Mouse (Mus musculus) intestine, embryonic 15.5 days (tissue): Measurements from ENCODE around the gene Cldn15. TPM values are rescaled to one million over a fixed set of nuclear protein-coding genes. Genes with fewer than 3 reads are reported as not detected.
A peak's percentile ranks its signal among the peaks of the same experiment; 100 is the strongest.

Experiments used
- ATAC-seq: fragments of 200-750 bp; cut with Nextera tagmentation; 2 replicates; pipeline ENCODE4 v1.8.0; 2017; ENCODE audit warnings: moderate TSS enrichment, moderate library complexity
- H3K27ac ChIP-seq: fragments of 300-500 bp; sonication (generic); 2 replicates; pipeline ENCODE4 v1.5.1; 2015; ENCODE audit warnings: mild to moderate bottlenecking, inconsistent platforms
- H3K27me3 ChIP-seq: fragments of 300-500 bp; sonication (generic); replicated peaks from 2 replicates; pipeline ENCODE4 v1.6.1; 2015; ENCODE audit warnings: inconsistent platforms
- H3K36me3 ChIP-seq: fragments of 300-500 bp; sonication (generic); 2 replicates; pipeline ENCODE4 v1.6.1; 2015; ENCODE audit warnings: inconsistent platforms
- H3K4me1 ChIP-seq: fragments of 300-500 bp; sonication (generic); replicated peaks from 2 replicates; pipeline ENCODE4 v1.6.1; 2015; ENCODE audit warnings: inconsistent platforms
- H3K4me2 ChIP-seq: fragments of 300-500 bp; sonication (generic); replicated peaks from 2 replicates; pipeline ENCODE4 v1.6.1; 2015; ENCODE audit warnings: mild to moderate bottlenecking, inconsistent platforms
- H3K4me3 ChIP-seq: fragments of 300-500 bp; sonication (generic); replicated peaks from 2 replicates; pipeline ENCODE4 v1.5.1; 2015; ENCODE audit warnings: inconsistent platforms
- H3K9ac ChIP-seq: fragments of 300-500 bp; sonication (generic); 2 replicates; pipeline ENCODE4 v1.6.1; 2015; ENCODE audit warnings: inconsistent platforms
- H3K9me3 ChIP-seq: fragments of 300-500 bp; sonication (generic); 2 replicates; pipeline ENCODE4 v1.6.1; 2016; ENCODE audit warnings: inconsistent platforms
- WGBS: fragments of 180-500 bp; shearing (Covaris S2); methylation state at CpG from one replicate; pipeline ENCODE4 v1.1.7; 2015; 5-methylcytosine and 5-hydroxymethylcytosine counted together
- polyA plus RNA-seq: library from polyadenylated mRNA; unstranded; fragments of >200 nt; fragmentation: Nextera tagmentation; extraction: Ambion mirVana; gene quantifications from 2 replicates; pipeline ENCODE4 v1.2.1, GENCODE M21; 2015

Gene Cldn15
- polyA plus RNA-seq, 1 experiment from 2014 or later, result 18.4 TPM

GRCm38 (mm10) chr5:136953440-136953951, 12.9 kb upstream of the Cldn15 start:
- peak overlapping the region; percentile 78 for H3K9ac ChIP-seq
- ATAC-seq, result peak; percentile 48; the same call in 1 of the 2 replicates
- peak overlapping the region; percentile 78; the same call in 1 of the 2 replicates for H3K27ac ChIP-seq
- H3K9me3 ChIP-seq, result no peaks in the 10 kb centered on the region
- 1% methylated on average over 12 of the region's 12 CpGs for WGBS
- H3K4me2 ChIP-seq, result peak overlapping the region; percentile 55
- H3K4me1 ChIP-seq, result peaks cover 17% of the 10 kb centered on the region
- H3K27me3 ChIP-seq, result no peaks in the 10 kb centered on the region
- no peaks in the 10 kb centered on the region; the same call in 1 of the 2 replicates for H3K36me3 ChIP-seq
- H3K4me3 ChIP-seq, result peak overlapping the region; percentile 73

GRCm38 (mm10) chr5:136955622-136956021, 10.8 kb upstream of the Cldn15 start:
- no peak overlapping the region for H3K9ac ChIP-seq
- no peaks in the 10 kb centered on the region; the same call in 1 of the 2 replicates for H3K36me3 ChIP-seq
- H3K4me3 ChIP-seq, result no peak overlapping the region
- no peak overlapping the region for H3K27ac ChIP-seq
- H3K4me1 ChIP-seq, result peaks cover 18% of the 10 kb centered on the region
- H3K4me2 ChIP-seq, result no peak overlapping the region
- no peaks in the 10 kb centered on the region for H3K27me3 ChIP-seq
- no peak for ATAC-seq
- H3K9me3 ChIP-seq, result no peaks in the 10 kb centered on the region
- 78% methylated on average over 4 of the region's 4 CpGs for WGBS

GRCm38 (mm10) chr5:136957250-136957649, 9.2 kb upstream of the Cldn15 start:
- no peak overlapping the region for H3K9ac ChIP-seq
- no peak for ATAC-seq
- peaks cover 24% of the 10 kb centered on the region for H3K4me1 ChIP-seq
- no peak overlapping the region for H3K4me2 ChIP-seq
- no peaks in the 10 kb centered on the region; the same call in 1 of the 2 replicates for H3K36me3 ChIP-seq
- 72% methylated on average over 1 of the region's 1 CpGs for WGBS
- peak overlapping the region; percentile 17; the same call in 1 of the 2 replicates for H3K27ac ChIP-seq
- no peaks in the 10 kb centered on the region for H3K27me3 ChIP-seq
- H3K4me3 ChIP-seq, result no peak overlapping the region
- no peaks in the 10 kb centered on the region for H3K9me3 ChIP-seq

GRCm38 (mm10) chr5:136958991-136959605, 7.3 kb upstream of the Cldn15 start:
- WGBS, result 27% methylated on average over 5 of the region's 5 CpGs
- peaks cover 9% of the 10 kb centered on the region for H3K36me3 ChIP-seq
- no peaks in the 10 kb centered on the region for H3K27me3 ChIP-seq
- peak overlapping the region; percentile 87 for H3K27ac ChIP-seq
- H3K4me3 ChIP-seq, result no peak overlapping the region
- peak overlapping the region; percentile 37 for H3K4me2 ChIP-seq
- peak; percentile 69 for ATAC-seq
- H3K9ac ChIP-seq, result no peak overlapping the region
- H3K9me3 ChIP-seq, result no peaks in the 10 kb centered on the region
- peaks cover 30% of the 10 kb centered on the region for H3K4me1 ChIP-seq

GRCm38 (mm10) chr5:136960053-136960452, 6.4 kb upstream of the Cldn15 start:
- Histone ChIP-seq H3K27ac (no peak overlapping the region), H3K4me2 (no peak overlapping the region), H3K4me1 (peaks cover 28% of the 10 kb centered on the region), H3K4me3 (no peak overlapping the region), H3K27me3 (no peaks in the 10 kb centered on the region), H3K36me3 (peaks cover 11% of the 10 kb centered on the region), H3K9me3 (no peaks in the 10 kb centered on the region), H3K9ac (no peak overlapping the region)
- ATAC-seq, result no peak
- WGBS, result 88% methylated on average over 6 of the region's 6 CpGs

GRCm38 (mm10) chr5:136961334-136961982, 5.0 kb upstream of the Cldn15 start:
- 27% methylated on average over 5 of the region's 5 CpGs for WGBS
- Histone ChIP-seq H3K27me3 (no peaks in the 10 kb centered on the region), H3K4me3 (peak overlapping the region; percentile 78), H3K27ac (peak overlapping the region; percentile 87), H3K9ac (peak overlapping the region; percentile 75), H3K4me2 (peak overlapping the region; percentile 78), H3K4me1 (peaks cover 39% of the 10 kb centered on the region), H3K36me3 (peaks cover 15% of the 10 kb centered on the region), H3K9me3 (no peaks in the 10 kb centered on the region)
- peak; percentile 1 for ATAC-seq

- ATAC-seq, result peak; percentile 83
- Histone ChIP-seq H3K36me3 (peaks cover 15% of the 10 kb centered on the region), H3K4me3 (peak overlapping the region; percentile 78), H3K4me2 (peak overlapping the region; percentile 78), H3K27me3 (no peaks in the 10 kb centered on the region), H3K27ac (peak overlapping the region; percentile 87), H3K4me1 (peaks cover 40% of the 10 kb centered on the region), H3K9me3 (no peaks in the 10 kb centered on the region), H3K9ac (peak overlapping the region; percentile 75)
- WGBS, result under 1% methylated on average over 20 of the region's 20 CpGs
Measured at GRCm38 (mm10) chr5:136961983-136962461, 4.4 kb upstream of the Cldn15 start.

GRCm38 (mm10) chr5:136962501-136962900, 3.9 kb upstream of the Cldn15 start:
- H3K4me1 ChIP-seq, result peaks cover 44% of the 10 kb centered on the region
- H3K4me2 ChIP-seq, result peak overlapping the region; percentile 78
- peak overlapping the region; percentile 75 for H3K9ac ChIP-seq
- H3K27me3 ChIP-seq, result no peaks in the 10 kb centered on the region
- no peaks in the 10 kb centered on the region for H3K9me3 ChIP-seq
- H3K36me3 ChIP-seq, result peaks cover 15% of the 10 kb centered on the region
- under 1% methylated on average over 10 of the region's 10 CpGs for WGBS
- peak; percentile 50 for ATAC-seq
- peak overlapping the region; percentile 87 for H3K27ac ChIP-seq
- peak overlapping the region; percentile 78 for H3K4me3 ChIP-seq

- no peak for ATAC-seq
- Histone ChIP-seq H3K4me2 (peak overlapping the region; percentile 78), H3K4me1 (peaks cover 49% of the 10 kb centered on the region), H3K36me3 (peaks cover 15% of the 10 kb centered on the region), H3K4me3 (peak overlapping the region; percentile 78), H3K27ac (peak overlapping the region; percentile 40; the same call in 1 of the 2 replicates), H3K9me3 (no peaks in the 10 kb centered on the region), H3K27me3 (no peaks in the 10 kb centered on the region), H3K9ac (peak overlapping the region; percentile 75; the same call in 1 of the 2 replicates)
- WGBS, result 73% methylated on average over 8 of the region's 8 CpGs
Measured at GRCm38 (mm10) chr5:136962966-136963540, 3.4 kb upstream of the Cldn15 start.

GRCm38 (mm10) chr5:136965210-136965609, 1.2 kb upstream of the Cldn15 start:
- Histone ChIP-seq H3K4me1 (peaks cover 49% of the 10 kb centered on the region), H3K27me3 (no peaks in the 10 kb centered on the region), H3K4me2 (no peak overlapping the region), H3K4me3 (no peak overlapping the region), H3K36me3 (peaks cover 15% of the 10 kb centered on the region), H3K27ac (peak overlapping the region; percentile 87), H3K9me3 (no peaks in the 10 kb centered on the region), H3K9ac (no peak overlapping the region)
- ATAC-seq, result peak; percentile 46
- 49% methylated on average over 9 of the region's 9 CpGs for WGBS

GRCm38 (mm10) chr5:136965686-136966085, 730 bp upstream of the Cldn15 start:
- Histone ChIP-seq H3K4me1 (peaks cover 49% of the 10 kb centered on the region), H3K4me3 (no peak overlapping the region), H3K27ac (peak overlapping the region; percentile 87), H3K9ac (no peak overlapping the region), H3K9me3 (no peaks in the 10 kb centered on the region), H3K4me2 (peak overlapping the region; percentile 46), H3K27me3 (no peaks in the 10 kb centered on the region), H3K36me3 (peaks cover 15% of the 10 kb centered on the region)
- WGBS, result 72% methylated on average over 8 of the region's 8 CpGs
- peak; percentile 13 for ATAC-seq

GRCm38 (mm10) chr5:136966861-136967455, 542 bp downstream of the Cldn15 start:
- 61% methylated on average over 4 of the region's 4 CpGs for WGBS
- H3K27me3 ChIP-seq, result no peaks in the 10 kb centered on the region
- H3K27ac ChIP-seq, result peak overlapping the region; percentile 87
- H3K4me2 ChIP-seq, result peak overlapping the region; percentile 46; the same call in 1 of the 2 replicates
- no peak overlapping the region for H3K9ac ChIP-seq
- no peaks in the 10 kb centered on the region for H3K9me3 ChIP-seq
- ATAC-seq, result no peak
- peaks cover 15% of the 10 kb centered on the region for H3K36me3 ChIP-seq
- H3K4me1 ChIP-seq, result peaks cover 43% of the 10 kb centered on the region
- H3K4me3 ChIP-seq, result no peak overlapping the region
